Mouse (Mus musculus) liver, embryonic 16.5 days (tissue): ENCODE measurements at regions not wholly inside any gene's neighbourhood (a gene's known extent, or its start where the extent isn't known, plus 50 kb on each side); places are given as distances from the start of the nearest gene placed in this dataset.

Source experiments
- ATAC-seq: fragments of 200-750 bp; cut with Nextera tagmentation; 2 replicates; pipeline ENCODE4 v1.8.0; 2017; ENCODE audit warnings: low read depth, mild to moderate bottlenecking, moderate number of reproducible peaks, moderate library complexity
- H3K27ac ChIP-seq: fragments of 300-500 bp; sonication (generic); 2 replicates; pipeline ENCODE4 v1.5.1; 2014; ENCODE audit warnings: mild to moderate bottlenecking, low read length
- H3K27me3 ChIP-seq: fragments of 300-500 bp; sonication (generic); 2 replicates; pipeline ENCODE4 v1.6.1; 2014; ENCODE audit warnings: low read depth, low read length, mixed read lengths; ENCODE audit not compliant: control insufficient read depth, insufficient read depth
- H3K36me3 ChIP-seq: fragments of 300-500 bp; sonication (generic); 2 replicates; pipeline ENCODE4 v1.6.1; 2014; ENCODE audit warnings: mild to moderate bottlenecking; ENCODE audit not compliant: control insufficient read depth, insufficient read depth
- H3K4me1 ChIP-seq: fragments of 300-500 bp; sonication (generic); 2 replicates; pipeline ENCODE4 v1.6.1; 2014; ENCODE audit warnings: low read depth, low read length, mixed read lengths; ENCODE audit not compliant: control insufficient read depth
- H3K4me2 ChIP-seq: fragments of 300-500 bp; sonication (generic); 2 replicates; pipeline ENCODE4 v1.6.1; 2014; ENCODE audit warnings: low read depth, low read length, mixed read lengths
- H3K4me3 ChIP-seq: fragments of 300-500 bp; sonication (generic); 2 replicates; pipeline ENCODE4 v1.5.1; 2014; ENCODE audit warnings: low read depth, mild to moderate bottlenecking, low read length
- H3K9ac ChIP-seq: fragments of 300-500 bp; sonication (generic); 2 replicates; pipeline ENCODE4 v1.6.1; 2014; ENCODE audit warnings: low read depth, low read length
- H3K9me3 ChIP-seq: fragments of 300-500 bp; sonication (generic); replicated peaks from 2 replicates; pipeline ENCODE4 v1.6.1; 2016; ENCODE audit warnings: low read length; ENCODE audit not compliant: control insufficient read depth
- WGBS: fragments of 180-500 bp; shearing (Covaris S2); extraction: QIAGEN DNeasy Blood & Tissue Kit; methylation state at CpG from one replicate; pipeline ENCODE4 v1.1.7; 2014; ENCODE audit not compliant: insufficient replicate concordance; 5-methylcytosine and 5-hydroxymethylcytosine counted together

DNA sequence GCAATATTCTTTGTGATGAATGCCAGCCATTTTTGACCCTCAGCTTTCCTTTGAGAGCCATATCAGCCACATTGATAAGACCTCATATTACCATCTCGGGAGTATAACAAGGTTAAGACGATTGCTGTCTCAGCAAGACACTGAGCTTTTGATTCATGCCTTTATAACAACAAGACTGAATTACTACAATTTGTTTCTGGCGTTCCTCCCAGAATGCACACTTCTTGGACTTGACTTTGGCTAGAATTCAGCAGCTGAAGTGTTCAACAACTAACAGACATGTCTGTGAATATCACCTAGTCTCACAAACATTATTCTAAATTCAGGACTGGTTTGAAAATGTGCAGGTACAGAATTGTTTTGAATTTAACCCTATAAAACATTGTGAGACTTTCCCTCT lies 324.5 kb downstream of the Dnajb9 start:
- no peak for ATAC-seq
- Histone ChIP-seq H3K4me3 (no peak overlapping the region), H3K36me3 (no peaks in the 10 kb centered on the region), H3K4me1 (no peaks in the 10 kb centered on the region), H3K27ac (no peak overlapping the region), H3K9me3 (no peaks in the 10 kb centered on the region), H3K4me2 (no peak overlapping the region), H3K27me3 (no peaks in the 10 kb centered on the region), H3K9ac (no peak overlapping the region)
- WGBS = 61% methylated on average over 3 of the region's 3 CpGs

DNA sequence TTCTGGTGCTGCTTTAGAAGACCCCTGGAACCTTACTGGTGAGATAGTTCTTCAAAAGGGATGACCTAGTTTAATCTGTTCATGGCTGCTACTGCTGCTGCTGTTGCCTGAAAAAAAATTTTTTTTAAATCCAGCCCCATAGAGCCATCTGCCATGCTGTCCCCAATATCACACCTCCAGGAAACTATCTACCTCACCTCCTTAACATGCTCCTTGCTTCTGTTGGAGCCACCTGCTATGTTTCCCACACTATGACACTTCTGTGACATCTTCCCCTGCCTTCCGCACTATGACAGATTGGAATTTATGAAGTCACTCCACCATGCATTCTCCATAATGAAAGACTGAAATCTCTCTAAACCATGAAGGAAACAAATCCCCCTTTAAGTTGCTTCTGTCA lies 349.6 kb downstream of the Dnajb9 start:
- ATAC-seq = no peak
- H3K4me2 ChIP-seq = no peak overlapping the region
- H3K9ac ChIP-seq = no peak overlapping the region
- WGBS = 73% methylated on average over 1 of the region's 1 CpGs
- no peaks in the 10 kb centered on the region for H3K9me3 ChIP-seq
- no peak overlapping the region for H3K4me3 ChIP-seq
- H3K27ac ChIP-seq = no peak overlapping the region
- no peaks in the 10 kb centered on the region for H3K36me3 ChIP-seq
- no peaks in the 10 kb centered on the region for H3K4me1 ChIP-seq
- no peaks in the 10 kb centered on the region for H3K27me3 ChIP-seq

DNA sequence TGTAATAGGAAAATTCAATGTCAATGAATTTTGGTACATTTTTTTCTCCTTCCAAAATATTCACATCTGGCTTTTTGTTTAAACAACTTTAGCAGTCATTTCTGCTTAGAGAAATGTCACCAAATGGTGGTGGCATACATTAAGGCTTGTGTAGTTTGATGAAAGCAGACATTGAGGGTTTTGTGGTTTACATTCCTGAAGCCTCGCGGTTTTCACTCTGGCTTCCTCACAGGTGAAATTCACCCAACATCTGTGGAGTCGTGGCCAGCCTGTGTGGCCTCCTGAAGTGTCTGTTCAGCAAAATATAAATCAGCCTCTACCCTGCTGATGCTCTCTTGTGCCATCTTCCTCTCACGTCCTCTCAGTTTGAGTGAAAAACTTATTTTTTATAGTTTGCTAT lies 353.8 kb downstream of the Dnajb9 start:
- H3K4me2 ChIP-seq = no peak overlapping the region
- no peaks in the 10 kb centered on the region for H3K27me3 ChIP-seq
- no peak overlapping the region for H3K4me3 ChIP-seq
- H3K27ac ChIP-seq = no peak overlapping the region
- 42% methylated on average over 4 of the region's 4 CpGs for WGBS
- ATAC-seq = no peak
- no peak overlapping the region for H3K9ac ChIP-seq
- no peaks in the 10 kb centered on the region for H3K36me3 ChIP-seq
- H3K9me3 ChIP-seq = no peaks in the 10 kb centered on the region
- H3K4me1 ChIP-seq = no peaks in the 10 kb centered on the region

DNA sequence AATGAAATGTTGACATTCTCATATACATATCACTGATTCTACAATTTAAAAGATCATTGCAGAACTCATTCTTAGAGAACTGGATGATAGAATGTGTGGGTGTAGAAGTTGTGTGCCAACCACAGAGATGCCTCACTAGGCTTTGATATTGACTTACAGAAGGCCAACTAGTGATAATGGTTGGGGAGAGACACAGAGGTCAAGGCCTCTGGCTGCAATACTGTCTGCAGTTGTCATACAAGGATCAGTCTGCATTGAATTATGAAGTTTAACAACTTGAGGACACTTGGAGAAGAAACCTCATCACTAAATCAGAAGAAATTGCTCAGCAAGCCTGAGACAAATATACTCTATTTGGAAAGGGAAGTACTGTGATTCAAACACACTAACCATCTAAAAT lies 357.9 kb downstream of the Dnajb9 start:
- Histone ChIP-seq H3K4me2 (no peak overlapping the region), H3K9ac (no peak overlapping the region), H3K27me3 (no peaks in the 10 kb centered on the region), H3K27ac (no peak overlapping the region), H3K36me3 (no peaks in the 10 kb centered on the region), H3K9me3 (no peaks in the 10 kb centered on the region), H3K4me3 (no peak overlapping the region), H3K4me1 (no peaks in the 10 kb centered on the region)
- ATAC-seq = no peak

DNA sequence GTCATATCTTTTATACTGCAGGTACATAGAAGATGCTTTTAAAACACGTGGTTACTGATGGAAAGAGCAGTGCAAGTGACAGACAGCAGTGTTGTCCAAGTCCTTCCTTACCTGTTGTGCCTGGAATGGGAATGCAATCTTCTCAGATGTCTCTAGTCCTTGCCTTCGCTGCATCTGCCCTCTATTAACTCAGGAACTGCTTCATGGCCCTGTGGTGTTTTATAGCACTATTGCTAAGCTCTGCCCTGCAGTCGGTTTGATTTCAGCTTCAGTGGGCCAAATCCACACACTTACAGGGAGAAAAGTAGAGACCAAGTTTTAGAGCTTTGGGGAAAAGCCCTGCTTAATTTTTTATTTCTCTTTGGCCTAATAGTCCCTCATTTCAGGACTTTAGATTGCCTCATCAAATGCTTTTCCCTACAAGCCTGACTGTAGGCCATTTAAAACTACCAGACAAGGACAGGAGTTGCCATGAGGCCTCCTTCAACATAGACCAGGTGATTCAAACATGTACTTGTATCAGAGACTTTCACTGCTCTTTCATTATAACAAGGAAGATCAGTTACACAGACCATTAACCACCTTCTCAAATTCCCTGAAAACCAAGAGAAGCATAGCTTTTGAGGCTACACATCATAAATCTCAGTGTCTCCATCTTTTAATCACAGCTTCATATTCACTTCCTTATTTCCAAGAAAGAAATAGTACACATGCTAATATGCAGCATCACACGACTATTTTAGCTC lies 358.7 kb downstream of the Dnajb9 start:
- H3K9ac ChIP-seq = no peak overlapping the region
- H3K4me3 ChIP-seq = no peak overlapping the region
- H3K36me3 ChIP-seq = no peaks in the 10 kb centered on the region
- ATAC-seq = no peak
- H3K4me2 ChIP-seq = no peak overlapping the region
- 36% methylated on average over 4 of the region's 4 CpGs for WGBS
- H3K9me3 ChIP-seq = no peaks in the 10 kb centered on the region
- no peak overlapping the region for H3K27ac ChIP-seq
- H3K4me1 ChIP-seq = no peaks in the 10 kb centered on the region
- no peaks in the 10 kb centered on the region for H3K27me3 ChIP-seq

DNA sequence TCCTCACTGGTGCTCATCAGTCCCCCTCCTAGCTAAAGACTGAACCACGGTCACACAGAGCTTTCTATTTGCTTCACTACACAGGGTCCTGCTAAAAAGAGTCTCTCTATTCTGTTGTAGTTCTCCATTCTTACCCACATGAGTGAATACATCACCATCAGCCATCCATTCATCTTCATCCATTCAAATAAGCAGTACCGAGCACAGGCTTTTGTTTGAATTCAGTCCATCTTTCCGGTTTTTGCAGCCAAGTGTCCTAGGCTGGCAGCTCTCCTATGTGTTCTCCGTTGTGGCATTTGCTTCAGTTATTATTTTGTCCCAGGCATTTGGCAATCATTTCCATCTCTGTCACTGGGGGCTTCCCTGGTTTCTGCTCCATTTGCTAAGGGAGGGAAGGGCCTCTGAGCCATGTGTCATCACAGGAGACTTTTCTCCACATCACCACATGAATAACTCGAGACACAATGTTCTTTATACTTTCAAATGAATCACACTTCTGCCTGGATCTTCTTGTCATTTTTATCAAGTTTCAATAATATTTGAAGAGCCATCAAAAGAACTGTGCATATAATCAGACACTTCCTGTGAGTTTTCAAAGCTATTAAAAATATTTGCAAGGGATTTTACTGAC lies 366.1 kb downstream of the Dnajb9 start:
- Histone ChIP-seq H3K4me2 (no peak overlapping the region), H3K27ac (no peak overlapping the region), H3K9ac (no peak overlapping the region), H3K36me3 (no peaks in the 10 kb centered on the region), H3K27me3 (no peaks in the 10 kb centered on the region), H3K4me1 (no peaks in the 10 kb centered on the region), H3K4me3 (no peak overlapping the region), H3K9me3 (no peaks in the 10 kb centered on the region)
- ATAC-seq = no peak
- WGBS = 60% methylated on average over 5 of the region's 5 CpGs

DNA sequence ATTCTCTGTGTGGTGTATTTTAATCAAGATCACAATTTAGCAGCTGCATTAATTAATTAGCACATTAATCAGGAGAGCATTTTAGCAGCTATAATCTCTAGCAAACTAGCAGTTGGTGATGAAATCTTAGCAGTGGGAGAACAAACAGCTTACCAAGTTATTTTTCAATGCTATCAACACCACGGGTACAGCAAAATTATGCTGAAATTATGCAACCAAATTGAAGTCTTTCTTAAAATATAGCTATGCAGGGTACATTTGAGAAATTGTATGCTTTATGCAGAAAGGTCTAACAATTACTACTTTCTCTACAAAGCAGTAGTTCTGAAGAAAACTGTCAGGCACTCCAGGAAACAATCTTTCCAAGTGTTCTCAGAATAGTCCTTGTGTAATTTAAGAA lies 378.1 kb downstream of the Dnajb9 start:
- no peak for ATAC-seq
- Histone ChIP-seq H3K36me3 (no peaks in the 10 kb centered on the region), H3K9me3 (no peaks in the 10 kb centered on the region), H3K4me2 (no peak overlapping the region), H3K27ac (no peak overlapping the region), H3K4me3 (no peak overlapping the region), H3K4me1 (no peaks in the 10 kb centered on the region), H3K9ac (no peak overlapping the region), H3K27me3 (no peaks in the 10 kb centered on the region)
- WGBS = 57% methylated on average over 1 of the region's 1 CpGs

DNA sequence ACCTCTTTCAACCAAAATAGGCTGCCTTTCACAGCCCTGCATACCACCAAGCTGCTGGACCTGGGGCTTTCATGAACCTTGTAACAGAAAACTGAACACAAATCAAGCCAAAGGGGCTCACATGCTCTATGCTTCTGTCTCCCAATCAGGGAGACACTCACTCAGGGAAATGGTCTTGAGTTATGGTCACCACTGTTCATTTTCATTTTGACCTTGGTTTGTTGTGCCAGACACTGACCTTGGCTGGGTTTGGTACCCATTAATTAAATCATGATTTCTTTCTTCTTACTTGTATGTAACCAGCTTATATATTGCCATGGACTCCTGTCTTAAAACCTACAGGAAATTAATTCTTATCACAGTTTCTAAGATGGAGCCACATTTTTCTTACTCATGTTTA lies 381.5 kb downstream of the Dnajb9 start:
- Histone ChIP-seq H3K27me3 (no peaks in the 10 kb centered on the region), H3K9ac (no peak overlapping the region), H3K36me3 (no peaks in the 10 kb centered on the region), H3K4me1 (no peaks in the 10 kb centered on the region), H3K4me3 (no peak overlapping the region), H3K4me2 (no peak overlapping the region), H3K27ac (no peak overlapping the region), H3K9me3 (no peaks in the 10 kb centered on the region)
- ATAC-seq = no peak

DNA sequence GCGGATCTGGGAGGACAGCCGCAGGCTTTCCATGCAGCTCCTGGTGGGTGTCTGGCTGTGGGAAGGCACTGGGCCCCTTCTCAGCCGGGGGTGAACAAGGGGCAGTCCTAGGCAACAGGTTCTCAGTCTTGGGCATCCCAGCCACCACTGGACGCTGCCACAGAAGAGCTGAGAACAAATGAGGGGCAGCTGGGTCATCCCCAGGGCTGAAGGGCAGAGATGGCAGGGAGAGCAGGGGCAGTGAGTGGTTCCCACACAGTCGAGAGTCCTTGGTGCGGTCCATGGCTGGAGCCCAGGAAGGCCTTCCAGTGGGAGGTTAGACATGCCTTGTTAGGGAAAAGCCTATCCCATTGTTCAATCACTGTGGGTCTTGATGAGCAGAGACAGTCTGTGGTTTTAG lies 382.2 kb downstream of the Dnajb9 start:
- no peak overlapping the region for H3K27ac ChIP-seq
- no peak for ATAC-seq
- H3K4me2 ChIP-seq = no peak overlapping the region
- no peaks in the 10 kb centered on the region for H3K27me3 ChIP-seq
- H3K4me1 ChIP-seq = no peaks in the 10 kb centered on the region
- no peak overlapping the region for H3K9ac ChIP-seq
- no peak overlapping the region for H3K4me3 ChIP-seq
- WGBS = 57% methylated on average over 6 of the region's 6 CpGs
- H3K36me3 ChIP-seq = no peaks in the 10 kb centered on the region
- no peaks in the 10 kb centered on the region for H3K9me3 ChIP-seq
